Mouse (Mus musculus) megakaryocyte, embryonic 14.5 days (primary cell): ENCODE measurements around the gene Npas4.
"Not testable (repeated sequence)": the region's sequence is repeated elsewhere in the genome, so short reads cannot be mapped to it uniquely, and the experiment has no call there.

ENCODE experiments used
- FLI1 ChIP-seq: IDR thresholded peaks from 2 replicates; pipeline ENCODE4 v1.6.1; 2012; ENCODE audit warnings: low read length, inconsistent platforms, mixed read lengths
- GATA1 ChIP-seq: IDR thresholded peaks from 3 replicates; pipeline ENCODE4 v1.6.1; 2012; ENCODE audit warnings: mixed read lengths, low read length, inconsistent platforms, borderline replicate concordance

- TF ChIP-seq GATA1, FLI1: not testable (repeated sequence)
These were observed 41.5 kb downstream of the Npas4 start for GRCm38 (mm10) chr19:4948641-4949040.
